Mouse (Mus musculus) MN1 (cell line): ENCODE results near the gene Nme2.
"Not testable (repeated sequence)": the region's sequence is repeated elsewhere in the genome, so short reads cannot be mapped to it uniquely, and the experiment has no call there.

Experiments used
- DNase-seq: peaks from one replicate; pipeline ENCODE4 v3.0.0-alpha.2; 2016; ENCODE audit warnings: low spot score

Gene Nme2

DNA sequence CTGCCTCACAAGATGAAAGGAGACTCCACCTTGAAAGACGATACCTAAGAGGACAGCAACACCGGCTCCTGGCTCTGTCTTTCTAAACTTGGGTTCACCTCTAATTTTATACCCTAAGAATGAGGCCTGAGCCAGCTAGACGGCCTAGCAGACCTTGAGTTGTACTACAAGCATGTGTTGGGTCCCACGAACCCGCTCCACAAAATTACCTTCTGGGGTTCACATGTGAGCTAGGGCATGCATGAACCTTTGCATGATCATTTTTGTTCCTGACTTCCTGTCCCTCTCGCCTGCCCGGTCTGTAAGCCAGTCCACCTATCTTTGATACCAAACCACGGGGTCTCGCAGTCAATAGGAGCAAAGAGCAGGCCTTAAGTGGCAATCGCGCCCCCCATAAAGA lies 11.3 kb upstream of the Nme2 start:
- peak; percentile 31 for DNase-seq

DNA sequence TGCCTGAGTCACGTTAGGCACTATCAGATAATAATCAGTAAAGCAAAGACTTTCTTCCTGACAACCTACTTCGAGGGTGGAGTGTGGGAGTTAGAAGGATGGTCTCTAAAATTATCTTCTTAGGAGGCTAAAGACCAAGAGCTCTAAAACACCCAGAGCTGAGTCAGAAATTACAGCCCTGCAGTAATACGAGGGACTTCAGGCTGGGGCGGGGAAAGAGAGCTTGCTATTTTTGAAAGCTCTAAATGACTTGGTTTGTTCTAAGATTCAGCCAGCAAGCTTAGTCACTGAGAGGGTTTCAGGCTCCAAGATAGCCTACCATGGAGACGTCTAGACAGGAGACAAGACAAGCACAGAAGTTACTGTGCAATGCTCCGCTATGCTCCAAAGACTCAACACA lies 9.3 kb upstream of the Nme2 start:
- no peak for DNase-seq

GRCm38 (mm10) chr11:93963013-93963412 lies 7.0 kb upstream of the Nme2 start:
- DNase-seq, result peak; percentile 70

DNA sequence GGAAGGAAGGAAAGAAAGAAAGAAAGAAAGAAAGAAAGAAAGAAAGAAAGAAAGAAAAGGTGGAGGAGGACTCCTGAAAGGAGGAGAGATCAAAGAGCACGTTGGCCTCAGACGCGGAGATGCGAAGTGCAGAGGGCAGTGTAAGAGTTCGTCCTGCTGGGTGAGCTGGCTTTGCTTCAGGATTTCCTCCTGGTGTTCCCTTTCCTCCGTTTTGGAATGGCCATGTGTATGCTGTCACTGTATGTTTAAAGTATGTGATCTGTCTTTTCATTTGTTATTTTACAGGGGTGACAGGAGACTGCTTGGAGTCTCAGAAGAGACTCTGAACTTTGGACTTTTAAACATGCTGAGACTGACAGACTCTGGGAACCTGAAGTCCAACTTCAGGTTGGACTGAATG lies 5.4 kb upstream of the Nme2 start:
- no peak for DNase-seq

GRCm38 (mm10) chr11:93957746-93958145 lies 1.7 kb upstream of the Nme2 start:
- DNase-seq, result no peak

GRCm38 (mm10) chr11:93957031-93957555 lies 1.0 kb upstream of the Nme2 start:
- DNase-seq, result peak; percentile 32

DNA sequence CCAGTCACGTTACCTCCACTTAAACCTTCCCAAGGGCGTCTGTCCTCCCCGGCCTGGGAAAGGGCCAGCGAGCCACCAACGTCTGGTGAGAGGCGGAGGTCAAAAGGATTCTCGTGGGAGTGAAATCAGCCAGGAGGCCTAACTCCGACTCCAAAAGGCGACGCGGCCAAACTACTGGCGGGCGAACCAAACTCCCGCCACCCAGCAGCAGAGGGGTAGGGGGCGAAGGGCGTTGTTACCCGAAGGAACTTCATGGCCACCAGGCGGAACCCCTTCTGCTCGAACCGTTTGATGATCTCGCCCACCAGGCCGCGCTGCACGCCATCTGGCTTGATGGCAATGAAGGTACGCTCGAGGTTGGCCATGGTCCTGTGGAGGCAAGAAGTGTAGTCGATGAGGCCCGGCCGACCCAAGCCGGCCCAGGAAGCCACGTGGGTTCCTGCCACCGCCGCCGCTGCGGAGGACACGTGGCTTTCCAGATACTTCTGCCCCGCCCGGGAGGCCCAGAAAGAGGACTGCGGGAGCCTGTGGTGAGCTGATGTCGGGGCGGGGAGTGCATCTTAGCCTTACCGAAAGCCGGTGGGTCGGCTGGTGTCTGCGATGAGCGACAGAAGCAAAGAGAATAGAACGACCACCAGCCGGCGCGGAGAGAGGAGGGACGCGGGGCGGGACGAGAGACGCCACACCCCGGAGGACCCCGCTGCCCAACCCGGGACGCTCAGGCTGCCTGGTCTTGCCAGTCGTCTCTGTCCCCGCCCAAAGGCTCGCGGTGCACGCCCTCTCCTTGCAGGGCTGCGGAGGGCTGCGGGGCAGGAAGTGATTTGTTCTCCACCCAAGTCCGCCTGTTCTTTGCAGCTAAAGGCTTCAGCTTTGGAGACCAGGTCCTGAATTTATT lies 556 bp downstream of the Nme2 start:
- DNase-seq, result peak; percentile 90

DNA sequence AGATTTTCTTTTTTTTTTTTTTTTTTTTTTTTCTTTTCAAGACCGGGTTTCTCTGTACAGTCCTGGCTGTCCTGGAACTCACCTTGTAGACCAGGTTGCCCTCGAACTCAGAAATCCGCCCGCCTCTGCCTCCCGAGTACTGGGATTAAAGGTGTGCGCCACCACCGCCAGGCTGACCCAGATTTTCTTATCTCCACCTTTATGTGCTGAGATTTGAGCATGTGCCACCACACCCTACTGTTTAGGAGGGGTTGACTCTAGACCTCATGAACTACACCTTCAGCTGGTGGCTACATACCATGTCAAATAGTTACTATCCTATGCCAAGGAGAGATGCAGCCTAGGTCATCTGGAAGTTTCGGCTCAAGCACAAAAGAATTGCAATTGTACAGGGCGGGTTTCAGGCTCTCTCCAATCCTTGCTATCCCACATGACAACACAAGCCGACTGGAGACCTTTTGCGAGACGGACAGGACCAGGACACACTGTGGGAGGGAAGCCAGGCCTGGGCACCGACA lies 1.3 kb downstream of the Nme2 start:
- no peak for DNase-seq

GRCm38 (mm10) chr11:93952376-93952775 lies 3.7 kb downstream of the Nme2 start:
- no peak for DNase-seq

DNA sequence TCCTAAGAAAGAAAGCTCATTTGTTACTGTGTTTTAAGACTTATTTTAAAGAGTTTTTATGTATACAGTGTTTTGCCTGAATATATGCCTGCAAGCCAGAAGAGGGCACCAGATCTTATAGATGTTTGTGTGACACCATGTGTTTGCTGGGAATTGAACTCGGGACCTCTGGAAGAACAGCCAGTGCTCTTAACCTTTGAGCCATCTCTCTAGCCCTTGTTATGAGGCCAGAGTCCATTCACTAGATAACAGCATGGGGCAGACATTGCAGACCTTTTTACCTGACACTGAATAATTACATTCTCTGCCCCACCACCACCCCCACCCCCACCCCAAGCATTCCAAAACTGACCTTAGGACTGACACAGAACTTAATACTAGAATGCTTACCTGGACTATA lies 6.0 kb downstream of the Nme2 start:
- DNase-seq, result no peak

GRCm38 (mm10) chr11:93948887-93949567 lies 7.0 kb downstream of the Nme2 start:
- no peak for DNase-seq

DNA sequence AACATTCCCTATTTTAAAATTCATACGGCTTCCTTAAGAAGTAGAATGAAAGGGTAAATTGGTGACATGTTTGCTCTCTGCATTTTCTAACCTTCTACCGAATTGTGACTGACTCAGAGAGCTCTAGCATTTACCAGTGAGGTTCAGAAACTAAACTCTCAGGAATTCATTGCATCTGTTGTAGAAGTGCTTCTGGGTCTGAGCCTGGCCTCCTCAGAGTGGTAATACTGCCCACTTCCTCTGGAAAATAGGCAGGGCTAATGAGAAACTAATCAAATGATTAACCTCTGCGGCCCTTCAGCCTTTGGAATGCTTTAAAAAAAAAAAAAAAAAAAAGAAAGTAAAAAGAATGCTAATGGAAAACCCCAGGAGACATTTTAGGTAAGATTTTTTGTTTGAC lies 11.1 kb downstream of the Nme2 start:
- DNase-seq, result no peak

GRCm38 (mm10) chr11:93940906-93941305 lies 15.2 kb downstream of the Nme2 start:
- no peak for DNase-seq

- no peak for DNase-seq
These were observed 27.0 kb downstream of the Nme2 start for GRCm38 (mm10) chr11:93929106-93929505.

DNA sequence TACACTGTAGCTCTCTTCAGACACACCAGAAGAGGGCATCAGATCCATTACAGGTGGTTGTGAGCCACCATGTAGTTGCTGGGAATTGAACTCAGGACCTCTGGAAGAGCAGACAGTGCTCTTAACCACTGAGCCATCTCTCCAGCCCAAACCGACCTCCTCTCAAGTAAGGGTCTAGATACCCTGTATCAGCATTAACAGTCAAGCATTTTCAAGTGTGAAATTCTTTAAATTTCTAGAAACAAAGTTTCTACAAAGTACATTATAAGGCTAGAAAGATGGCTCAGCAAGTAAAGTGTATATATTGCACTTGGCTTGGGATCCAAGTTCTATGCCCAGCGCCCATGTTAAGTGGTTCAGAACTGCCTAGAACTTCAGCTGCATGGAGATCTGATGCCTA lies 41.0 kb downstream of the Nme2 start:
- not testable (repeated sequence) for DNase-seq

DNA sequence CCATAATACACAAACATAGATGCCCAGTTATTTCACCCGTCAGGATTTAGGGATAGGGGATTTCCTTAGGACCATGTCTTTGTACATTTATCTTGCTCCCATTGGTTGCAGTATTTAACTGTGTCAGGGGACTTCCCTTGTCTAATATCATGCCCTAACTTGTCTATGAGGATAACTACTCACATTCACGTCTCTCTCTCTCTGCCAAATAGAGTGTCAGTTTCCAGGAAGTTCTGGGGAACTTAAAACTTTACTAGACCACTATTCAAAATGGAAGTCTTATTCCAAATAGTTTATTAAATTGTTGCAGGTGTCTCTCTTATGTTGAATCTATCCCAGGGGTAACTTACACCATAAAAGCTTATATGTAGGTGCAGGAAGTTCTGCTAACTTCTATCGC lies 44.5 kb downstream of the Nme2 start:
- DNase-seq, result no peak

DNA sequence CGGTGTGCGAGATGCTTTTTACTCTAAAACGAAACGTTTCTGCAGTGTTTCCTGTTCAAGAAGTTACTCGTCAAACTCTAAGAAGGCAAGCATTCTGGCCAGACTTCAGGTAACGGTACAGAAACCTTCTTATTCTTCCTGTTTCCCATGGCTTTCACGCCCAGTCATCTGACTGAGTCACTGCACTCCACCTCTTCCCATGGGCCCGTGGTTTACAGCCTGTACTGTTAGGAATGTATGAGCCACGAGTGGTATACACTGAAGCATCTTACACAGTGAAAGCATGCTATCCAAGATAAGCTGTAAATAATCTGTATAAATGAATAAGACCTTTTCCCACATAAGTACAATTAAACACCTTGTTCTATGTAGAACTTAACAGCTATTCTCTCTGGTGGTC lies 47.2 kb downstream of the Nme2 start:
- DNase-seq, result no peak

DNA sequence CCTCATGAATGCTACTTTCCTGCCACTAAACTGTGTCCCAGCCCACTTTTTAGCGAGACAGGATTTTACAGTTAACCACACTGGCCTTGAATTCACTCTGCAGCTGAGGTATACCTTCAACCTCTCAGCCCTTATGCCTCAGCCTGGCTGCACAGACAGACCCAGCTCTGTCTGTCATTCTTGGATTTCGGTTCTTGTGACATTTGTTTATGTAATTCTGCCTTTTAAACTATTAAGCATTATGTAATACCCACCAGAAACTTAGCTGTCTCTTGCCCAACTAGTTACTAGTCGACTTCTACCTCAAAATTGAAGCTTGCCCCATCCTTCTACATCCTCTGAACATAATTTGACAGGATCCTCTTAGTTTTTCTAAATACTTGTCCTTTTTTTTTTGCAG lies 48.2 kb downstream of the Nme2 start:
- no peak for DNase-seq

DNA sequence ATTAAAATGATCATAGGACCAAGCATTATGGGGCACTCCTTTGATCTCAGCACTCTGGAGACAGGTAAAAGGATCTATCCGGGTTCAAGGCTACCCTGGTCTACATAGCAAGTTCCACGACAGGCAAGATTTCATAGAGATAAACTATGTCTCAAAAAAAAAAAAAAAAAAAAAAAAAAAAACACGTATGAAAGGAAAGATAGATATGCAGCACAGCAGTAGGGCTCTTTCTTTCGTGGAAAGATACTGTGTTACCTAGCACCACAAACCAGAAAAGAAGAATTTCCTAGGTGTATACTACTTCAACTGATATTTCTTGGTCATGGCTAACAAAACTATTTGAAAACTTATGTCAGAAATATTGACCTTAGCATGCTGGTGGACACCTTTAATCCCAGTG lies 49.2 kb downstream of the Nme2 start:
- no peak for DNase-seq
